Mouse (Mus musculus) lung, postnatal 0 days (tissue): ENCODE measurements at regions not wholly inside any gene's neighbourhood (a gene's known extent, or its start where the extent isn't known, plus 50 kb on each side); places are given as distances from the start of the nearest gene placed in this dataset.

Source experiments
- CTCF ChIP-seq: IDR thresholded peaks from 2 replicates; pipeline ENCODE4 v1.5.1; 2016; ENCODE audit warnings: antibody characterized with exemption, mild to moderate bottlenecking
- EP300 ChIP-seq: IDR thresholded peaks from 2 replicates; pipeline ENCODE4 v1.6.1; 2016; ENCODE audit warnings: antibody characterized with exemption, mild to moderate bottlenecking, control low read depth

DNA sequence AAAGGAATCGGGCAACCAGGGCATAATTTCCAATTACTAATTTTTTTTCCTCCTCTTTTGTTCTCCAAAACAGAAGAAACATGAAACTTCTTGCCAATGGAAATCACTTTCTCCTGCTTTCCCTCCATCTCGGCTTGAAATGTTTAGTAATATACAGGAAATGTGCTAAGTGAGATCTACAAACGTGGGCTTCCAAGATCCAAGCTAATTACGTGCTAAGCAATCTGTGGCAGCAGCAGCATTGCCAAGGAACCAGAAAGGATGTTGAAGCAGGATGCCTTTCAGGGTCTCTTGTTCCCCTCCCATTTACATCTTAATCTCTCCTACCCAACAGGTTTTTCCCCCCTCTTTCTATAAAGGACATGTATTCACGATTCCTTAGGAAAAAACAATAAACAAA, 660.2 kb upstream of the Sox9 start:
- TF ChIP-seq CTCF (no peak), EP300 (no peak)
